Mouse (Mus musculus): ENCODE data around the gene Pde10a. TPM values are rescaled to one million over a fixed set of nuclear protein-coding genes. Genes with fewer than 3 reads are reported as not detected.
"Not testable (repeated sequence)": the region's sequence is repeated elsewhere in the genome, so short reads cannot be mapped to it uniquely, and the experiment has no call there.

The Pde10a gene
- total RNA-seq, 2 experiments from 2014 or later = 3.5 to 4.4 TPM

DNA sequence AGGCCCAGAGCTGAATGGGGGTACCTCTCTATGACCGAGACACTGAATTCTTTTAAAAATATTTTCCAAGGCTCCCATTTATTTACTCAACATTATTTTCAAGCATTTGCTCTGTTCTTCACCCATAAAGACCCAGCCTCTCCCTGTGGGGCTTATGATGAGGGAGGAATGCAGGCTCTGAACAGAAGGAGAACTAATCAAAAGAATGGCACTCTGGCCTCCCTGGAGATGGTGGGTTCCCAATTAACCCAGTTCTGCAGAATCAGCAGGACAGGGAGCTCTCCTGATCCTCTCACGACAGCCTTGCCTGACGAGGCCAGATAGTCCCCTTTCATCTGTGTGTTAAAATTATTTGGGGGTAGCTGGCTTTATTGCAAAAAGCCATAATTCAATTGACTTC is 117.2 kb downstream of the Pde10a start:
- DNase-seq (ENCODE audit: low spot score) = no peak

- no peak for DNase-seq (ENCODE audit: low spot score)
These were observed 122.2 kb downstream of the Pde10a start for GRCm38 (mm10) chr17:8647372-8647871.

DNA sequence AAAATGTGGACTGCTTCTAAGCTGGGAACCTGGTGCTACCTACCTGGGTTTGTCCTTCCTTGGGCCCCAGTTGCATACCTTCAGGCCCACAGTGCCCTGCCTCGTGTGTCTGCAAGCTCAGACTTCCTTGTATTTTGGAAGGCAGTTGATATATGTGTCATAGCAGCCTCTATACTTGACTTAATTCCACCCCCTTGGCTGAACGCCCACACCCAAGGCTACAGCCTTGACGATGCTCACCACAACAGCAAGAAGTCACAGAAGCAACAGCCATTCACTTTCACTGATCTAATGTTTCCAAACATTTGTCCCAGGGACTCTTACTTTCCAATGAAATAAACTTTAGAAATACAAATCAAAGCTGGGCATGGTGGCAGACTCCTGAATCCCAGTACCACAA is 123.1 kb downstream of the Pde10a start:
- no peak for DNase-seq (ENCODE audit: low spot score)

GRCm38 (mm10) chr17:8652681-8653262 is 127.6 kb downstream of the Pde10a start:
- DNase-seq (ENCODE audit: low spot score) = peak; percentile 81

GRCm38 (mm10) chr17:8657661-8658060 is 132.5 kb downstream of the Pde10a start:
- DNase-seq (ENCODE audit: low spot score) = peak; percentile 66

DNA sequence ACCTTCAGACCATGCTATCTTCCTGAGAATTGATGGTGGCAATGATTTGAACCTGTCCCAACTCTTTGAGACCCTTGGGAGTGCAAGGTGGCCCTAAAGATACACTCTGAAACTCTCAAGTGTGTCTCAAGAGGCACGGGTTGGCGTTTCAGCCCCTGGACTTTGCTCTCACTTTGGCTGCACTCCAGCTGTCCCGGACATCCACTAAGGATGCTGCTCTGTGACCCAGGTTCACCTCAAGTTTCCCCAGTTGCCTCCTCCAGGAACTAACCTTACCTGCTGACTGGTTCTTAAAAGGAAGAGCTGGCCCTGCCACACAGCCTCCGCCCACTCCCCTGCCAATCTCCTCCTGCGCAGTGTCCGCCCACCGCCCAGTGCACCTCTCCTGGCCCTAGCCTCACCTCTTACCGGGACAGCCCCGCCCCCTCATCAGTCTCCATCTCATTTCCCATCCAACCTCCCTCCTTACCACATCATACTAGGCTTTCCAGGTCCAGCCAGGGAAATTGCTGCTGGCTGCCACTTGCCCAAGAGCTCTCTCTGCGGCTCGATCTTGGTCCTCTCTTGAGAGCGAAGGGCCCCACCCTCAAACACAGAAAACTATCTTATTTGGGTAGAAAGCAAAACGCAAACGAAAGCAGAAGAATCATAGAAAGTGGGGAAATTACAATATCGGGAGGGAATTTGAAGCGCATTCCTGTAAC is 133.7 kb downstream of the Pde10a start:
- no peak for DNase-seq (ENCODE audit: low spot score)

GRCm38 (mm10) chr17:8666912-8667311 is 141.7 kb downstream of the Pde10a start:
- DNase-seq (ENCODE audit: low spot score) = no peak

GRCm38 (mm10) chr17:8674651-8675050 is 149.5 kb downstream of the Pde10a start:
- no peak for DNase-seq (ENCODE audit: low spot score)

- DNase-seq (ENCODE audit: low spot score) = no peak
These were observed 161.2 kb downstream of the Pde10a start for GRCm38 (mm10) chr17:8686356-8686755.

DNA sequence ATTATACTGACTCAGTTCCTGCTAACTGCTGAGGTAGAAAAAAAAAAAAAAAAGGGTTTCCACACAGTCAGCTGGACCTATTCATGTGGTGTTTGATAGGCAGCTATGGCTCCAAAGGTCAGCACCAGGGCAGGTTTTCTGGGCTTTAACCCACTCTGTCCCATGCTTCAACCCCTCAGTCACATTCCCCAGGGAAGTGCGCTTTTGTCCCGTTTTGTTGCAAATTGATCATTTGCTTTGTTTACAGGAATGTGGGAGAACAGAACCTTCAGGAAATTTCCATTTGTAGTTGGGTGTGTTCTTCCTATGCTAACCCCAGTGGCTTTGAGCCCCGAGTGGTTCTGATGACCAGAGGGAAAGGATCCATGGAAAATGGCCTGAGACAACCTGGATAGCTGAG is 162.9 kb downstream of the Pde10a start:
- no peak for DNase-seq (ENCODE audit: low spot score)

- DNase-seq (ENCODE audit: low spot score) = no peak
These were observed 173.1 kb downstream of the Pde10a start for GRCm38 (mm10) chr17:8698265-8698664.

DNA sequence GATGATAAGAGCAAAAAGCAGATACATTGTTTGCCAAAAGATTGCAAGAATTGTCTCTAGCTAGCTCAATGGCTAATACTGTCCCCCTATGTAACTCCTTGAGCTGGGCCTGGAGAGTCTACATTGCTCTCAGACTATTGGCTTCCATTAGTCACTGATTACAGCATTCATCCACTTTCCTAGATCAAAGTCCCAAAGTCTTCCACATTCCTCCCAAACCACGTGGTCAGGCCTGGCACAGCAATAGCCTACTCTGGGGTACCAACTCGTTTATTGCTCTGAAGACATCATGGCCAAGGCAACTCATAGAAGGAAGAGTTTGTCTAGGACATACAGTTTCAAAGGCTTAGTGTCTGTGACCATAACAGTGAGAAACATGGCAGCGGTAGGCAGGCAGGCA is 173.6 kb downstream of the Pde10a start:
- no peak for DNase-seq (ENCODE audit: low spot score)

GRCm38 (mm10) chr17:8701096-8701495 is 175.9 kb downstream of the Pde10a start:
- DNase-seq (ENCODE audit: low spot score) = no peak

- no peak for DNase-seq (ENCODE audit: low spot score)
These were observed 177.3 kb downstream of the Pde10a start for GRCm38 (mm10) chr17:8702503-8702902.

DNA sequence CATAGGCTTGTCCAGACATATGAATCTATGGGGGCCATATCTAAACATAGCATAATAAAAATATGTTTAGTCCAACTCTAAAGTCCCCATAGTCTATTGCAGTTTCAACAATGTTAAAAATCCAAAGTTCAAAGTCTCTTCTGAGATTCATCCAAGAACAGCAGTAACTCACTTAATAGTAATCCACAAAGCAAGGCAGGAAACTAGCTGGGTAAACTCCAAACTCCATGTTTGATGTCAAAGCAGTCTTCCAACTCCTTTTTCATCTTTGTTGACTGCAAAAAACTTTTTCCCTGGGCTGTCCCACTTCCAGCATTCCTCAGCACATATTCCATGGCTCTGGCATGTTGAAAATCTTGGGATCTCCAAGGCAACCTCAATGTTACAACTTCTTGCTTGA is 182.8 kb downstream of the Pde10a start:
- DNase-seq (ENCODE audit: low spot score) = no peak

- DNase-seq (ENCODE audit: low spot score) = not testable (repeated sequence)
These were observed 187.6 kb downstream of the Pde10a start for GRCm38 (mm10) chr17:8712734-8713133.

- no peak for DNase-seq (ENCODE audit: low spot score)
These were observed 195.8 kb downstream of the Pde10a start for GRCm38 (mm10) chr17:8720961-8721360.

GRCm38 (mm10) chr17:8724464-8724974 is 199.3 kb downstream of the Pde10a start:
- DNase-seq (ENCODE audit: low spot score) = no peak

GRCm38 (mm10) chr17:8728646-8729045 is 203.5 kb downstream of the Pde10a start:
- DNase-seq (ENCODE audit: low spot score) = no peak

DNA sequence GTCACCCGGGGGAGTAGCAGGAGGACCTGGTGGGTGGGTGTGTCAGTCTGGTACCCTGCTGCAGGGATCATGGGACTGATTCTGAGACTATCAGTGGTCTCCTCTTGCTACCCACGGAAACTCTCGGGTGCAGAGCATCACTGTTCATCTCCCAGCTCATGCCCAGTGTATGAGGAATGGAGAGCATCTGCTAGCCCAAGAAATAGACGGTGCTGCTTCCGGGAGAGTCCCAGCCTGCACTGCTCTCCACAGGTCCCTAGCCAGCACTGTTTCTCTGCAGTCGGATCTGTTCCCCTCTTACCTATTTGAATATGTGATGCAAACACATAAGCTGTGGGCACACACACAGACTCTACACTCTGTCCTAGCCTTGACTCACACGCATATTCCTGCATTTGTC is 204.6 kb downstream of the Pde10a start:
- DNase-seq (ENCODE audit: low spot score) = no peak

DNA sequence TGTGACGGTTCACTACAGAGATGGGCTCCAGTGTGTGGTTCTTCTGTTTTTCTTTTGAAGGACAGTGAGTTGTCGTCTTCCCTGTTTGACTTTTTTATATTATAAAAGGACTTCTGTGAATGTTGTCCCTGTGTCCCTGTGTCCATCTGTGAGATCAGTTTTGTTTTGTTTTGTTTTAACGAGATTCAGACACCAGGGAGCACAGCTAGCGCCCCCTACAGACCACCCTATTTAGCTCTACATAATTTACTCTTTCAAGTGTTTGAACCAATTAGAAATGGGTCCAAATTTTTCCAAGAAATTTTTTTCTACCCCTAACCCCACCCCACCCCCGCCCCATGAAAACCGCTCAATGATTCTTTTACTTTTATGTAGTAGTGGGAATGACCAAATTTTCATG is 205.9 kb downstream of the Pde10a start:
- no peak for DNase-seq (ENCODE audit: low spot score)

DNA sequence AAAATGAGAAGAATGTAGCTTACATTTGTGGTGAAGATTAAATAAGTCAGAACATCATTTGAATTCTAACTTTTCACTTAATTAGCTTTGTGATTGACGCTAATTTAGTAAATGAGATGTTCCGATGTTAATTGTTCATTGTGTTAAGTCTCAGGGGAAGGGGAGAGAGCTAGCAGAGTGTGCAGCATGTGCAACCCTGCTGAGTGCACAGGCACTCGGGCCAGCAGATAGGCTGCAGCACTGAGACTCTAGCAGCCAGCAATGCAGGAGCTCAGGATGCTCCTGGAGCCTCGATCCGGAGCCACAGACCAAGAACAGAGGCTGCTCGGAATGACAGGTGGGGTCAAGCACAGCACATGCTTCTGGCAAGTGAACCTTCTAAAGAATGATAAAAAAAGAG is 211.1 kb downstream of the Pde10a start:
- no peak for DNase-seq (ENCODE audit: low spot score)

DNA sequence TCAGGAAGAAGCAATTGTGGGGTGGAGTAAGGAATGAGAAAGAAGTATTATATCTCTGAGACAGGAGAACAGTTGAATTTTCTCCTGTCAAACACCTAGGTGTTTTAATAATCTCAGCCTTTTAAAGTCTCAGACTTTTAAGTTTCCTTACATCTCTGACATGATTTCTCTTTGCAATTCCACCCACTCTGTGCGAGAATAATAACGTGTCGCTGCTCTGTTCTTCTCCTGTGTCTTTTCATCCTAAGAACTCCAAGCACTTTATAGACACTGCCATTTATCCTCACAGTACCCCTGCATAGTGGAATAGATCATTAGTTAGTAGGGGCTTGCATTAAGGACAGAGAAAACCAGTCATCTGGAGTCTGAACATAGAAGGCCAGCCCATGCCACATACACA is 217.6 kb downstream of the Pde10a start:
- DNase-seq (ENCODE audit: low spot score) = no peak
